Mouse (Mus musculus) myocyte (in vitro differentiated cells): ENCODE measurements around the gene Arhgap22.

Source experiments
- E2F4 ChIP-seq: IDR thresholded peaks from one replicate; pipeline ENCODE4 v1.6.1; 2011; ENCODE audit warnings: mild to moderate bottlenecking, control low read depth, moderate library complexity; ENCODE audit not compliant: insufficient read depth
- MYOD1 ChIP-seq, 3 experiments: IDR thresholded peaks; one replicate each; pipeline ENCODE4 v1.6.1; 2011; ENCODE audit warnings: control low read depth in 2 of 3, low read depth in 2 of 3, mild to moderate bottlenecking in 2 of 3, moderate library complexity in 1 of 3; ENCODE audit not compliant: insufficient read length in 2 of 3, control insufficient read depth in 1 of 3
- POLR2A ChIP-seq: IDR thresholded peaks from one replicate; pipeline ENCODE4 v1.6.1; 2011; ENCODE audit warnings: low read depth, mild to moderate bottlenecking, control low read depth, moderate library complexity; ENCODE audit not compliant: insufficient read length
- POLR2AphosphoS2 ChIP-seq: IDR thresholded peaks from one replicate; pipeline ENCODE4 v1.6.1; 2011; ENCODE audit warnings: low read depth, control low read depth; ENCODE audit not compliant: insufficient read length
- TCF12 ChIP-seq: IDR thresholded peaks from one replicate; pipeline ENCODE4 v1.6.1; 2011; ENCODE audit warnings: mild to moderate bottlenecking, control low read depth; ENCODE audit not compliant: poor library complexity, insufficient read depth, severe bottlenecking
- USF1 ChIP-seq: IDR thresholded peaks from one replicate; pipeline ENCODE4 v1.6.1; 2011; ENCODE audit warnings: low read depth, mild to moderate bottlenecking, control low read depth, moderate library complexity

DNA sequence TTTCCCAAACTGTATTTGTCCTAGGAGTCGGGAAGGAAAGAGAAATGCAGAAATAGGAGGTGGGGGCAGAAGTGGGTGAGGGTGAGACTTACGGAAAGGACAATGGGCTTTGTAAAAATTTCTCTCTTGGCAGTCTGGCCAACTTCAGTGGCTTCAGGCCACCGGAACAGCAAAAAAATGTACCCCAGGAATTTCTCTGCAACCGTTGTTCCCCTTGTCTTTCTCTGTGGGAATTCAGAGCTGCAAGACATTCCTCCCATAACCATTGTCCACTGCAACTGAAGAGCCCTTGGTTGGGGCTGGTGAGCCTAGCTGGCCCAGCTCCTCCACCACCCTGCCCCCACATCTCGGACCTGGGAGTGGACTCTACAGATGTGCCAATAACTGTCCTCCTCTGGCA is 101.3 kb downstream of the Arhgap22 start:
- no peak for TF ChIP-seq MYOD1 (IDR thresholded peaks at IDR 0.05; ENCODE audit: control insufficient read depth in 1 of 3, insufficient read length in 2 of 3, low read depth in 2 of 3)
- no peak for TF ChIP-seq POLR2A
- TF ChIP-seq E2F4: no peak
- no peak for TF ChIP-seq USF1
- no peak for TF ChIP-seq TCF12
- no peak for TF ChIP-seq POLR2AphosphoS2
